Mouse (Mus musculus) heart, postnatal 0 days (tissue): ENCODE data around the gene Tbx2.

Experiments
- CTCF ChIP-seq: IDR thresholded peaks from 2 replicates; pipeline ENCODE4 v1.5.1; 2016; ENCODE audit warnings: antibody characterized with exemption, control low read depth, low read depth
- EP300 ChIP-seq: IDR thresholded peaks from 2 replicates; pipeline ENCODE4 v1.6.1; 2016; ENCODE audit warnings: antibody characterized with exemption, low read depth

- TF ChIP-seq CTCF = no peak
- TF ChIP-seq EP300 = no peak
These were observed 58.8 kb downstream of the Tbx2 start for GRCm38 (mm10) chr11:85891010-85891691.
